Mouse (Mus musculus) testis, adult 2 months (tissue): ENCODE measurements around the gene Cyp26b1.

Experiments used
- CTCF ChIP-seq: fragments of 200-500 bp; IDR thresholded peaks from 2 replicates; pipeline ENCODE4 v1.5.1; 2012; ENCODE audit warnings: low read depth, mild to moderate bottlenecking, inconsistent platforms, low read length, moderate library complexity; ENCODE audit not compliant: control insufficient read depth, insufficient read depth, insufficient replicate concordance
- POLR2A ChIP-seq: fragments of 200-500 bp; IDR thresholded peaks from 2 replicates; pipeline ENCODE4 v1.6.1; 2012; ENCODE audit warnings: low read depth, mild to moderate bottlenecking, inconsistent platforms, low read length, moderate library complexity; ENCODE audit not compliant: control insufficient read depth

DNA sequence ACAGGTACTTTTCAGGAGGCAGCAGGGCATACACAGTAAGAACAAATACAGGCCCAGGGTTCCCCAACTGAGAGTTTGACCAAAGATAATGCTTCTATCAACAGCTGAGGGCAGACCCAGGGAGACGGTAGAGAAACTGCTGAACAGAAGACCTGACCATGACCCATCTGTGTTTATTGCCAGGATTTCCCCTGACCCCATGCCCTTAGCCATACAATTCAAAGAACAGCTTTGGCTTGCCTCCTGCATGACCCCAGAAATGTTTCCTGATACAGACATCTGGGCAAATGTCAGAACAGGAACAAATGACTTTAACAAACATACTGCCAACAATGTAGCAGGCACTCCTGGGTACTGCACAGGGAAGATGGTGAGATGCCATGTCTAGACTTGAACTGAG is 36.6 kb upstream of the Cyp26b1 start:
- TF ChIP-seq CTCF (no peak), POLR2A (no peak)
